Mouse (Mus musculus) spleen, postnatal 0 days (tissue): Measurements from ENCODE around the gene Sult1b1. TPM values are rescaled to one million over a fixed set of nuclear protein-coding genes. Genes with fewer than 3 reads are reported as not detected.

Source experiments
- polyA plus RNA-seq: library from polyadenylated mRNA; unstranded; fragments of >200 nt; fragmentation: Nextera tagmentation; extraction: Ambion mirVana; gene quantifications from 2 replicates; pipeline ENCODE4 v1.2.1, GENCODE M21; 2015

Sult1b1 gene
- polyA plus RNA-seq: not detected in 2 replicates

DNA sequence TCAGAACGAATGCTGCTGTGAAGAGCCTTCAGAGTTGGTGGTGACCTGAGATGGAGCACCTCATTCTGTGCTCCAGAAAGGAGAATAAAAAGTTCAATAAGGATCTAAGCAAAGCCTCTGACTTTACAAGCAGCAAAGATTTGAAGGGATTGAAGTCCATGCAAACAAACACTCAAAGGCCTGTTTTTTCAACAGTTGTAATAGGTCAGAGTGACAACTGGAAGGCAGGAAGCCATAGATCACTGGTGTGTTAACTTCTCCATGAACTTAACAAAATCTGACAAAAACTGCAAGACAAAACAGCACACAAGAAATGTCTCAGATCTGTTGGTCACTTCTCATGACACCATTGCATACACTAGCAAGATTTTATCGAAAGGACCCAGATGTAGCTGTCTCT, at the start of gene Sult1b1:
TSS of gene Sult1b1 (minus strand) at position 85 of the 400 bp plus-strand sequence.

DNA sequence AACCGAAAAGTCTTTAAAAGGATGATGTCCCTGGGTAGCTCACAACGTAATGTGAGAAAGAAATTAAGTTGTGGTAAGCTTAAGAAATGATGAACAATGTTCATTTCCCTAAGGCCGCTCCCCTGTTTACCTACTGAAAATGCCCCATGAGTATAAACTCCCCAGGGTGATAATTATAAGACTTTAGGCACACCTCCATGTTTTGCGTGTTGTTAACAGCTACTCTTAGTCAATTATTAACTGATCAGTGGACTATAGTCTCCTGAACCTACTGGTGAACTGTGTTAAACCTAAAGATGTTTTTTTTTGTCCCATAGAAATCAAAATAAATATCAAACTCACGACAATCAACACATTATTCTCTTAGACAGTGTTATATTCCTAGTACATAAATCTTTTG, 30.9 kb upstream of the Sult1b1 start, which contains the start of gene Sult1d1:
TSS of gene Sult1d1 (minus strand) at position 183 of the 400 bp plus-strand sequence.

DNA sequence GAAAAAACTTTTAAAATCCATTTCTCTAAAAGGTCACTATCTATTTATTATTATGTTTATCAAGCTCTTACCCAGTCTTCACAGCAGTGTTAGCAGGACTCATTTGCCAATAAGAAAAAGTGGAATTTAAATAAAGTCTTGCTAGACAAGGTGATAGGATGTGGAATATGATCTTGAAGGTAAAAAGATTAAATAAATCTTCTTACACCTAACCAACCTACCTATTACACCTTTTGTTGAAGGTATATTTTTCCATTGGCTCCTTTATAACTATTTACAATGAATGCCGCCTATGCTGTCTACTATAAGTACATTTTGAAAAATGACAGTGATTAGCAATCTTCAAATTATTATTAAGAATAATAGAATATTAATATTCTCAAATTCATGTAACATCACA, 47.2 kb downstream of the Sult1b1 start, which contains the start of gene Ugt2a1:
TSS of gene Ugt2a1 (minus strand) at position 101 of the 400 bp plus-strand sequence.

DNA sequence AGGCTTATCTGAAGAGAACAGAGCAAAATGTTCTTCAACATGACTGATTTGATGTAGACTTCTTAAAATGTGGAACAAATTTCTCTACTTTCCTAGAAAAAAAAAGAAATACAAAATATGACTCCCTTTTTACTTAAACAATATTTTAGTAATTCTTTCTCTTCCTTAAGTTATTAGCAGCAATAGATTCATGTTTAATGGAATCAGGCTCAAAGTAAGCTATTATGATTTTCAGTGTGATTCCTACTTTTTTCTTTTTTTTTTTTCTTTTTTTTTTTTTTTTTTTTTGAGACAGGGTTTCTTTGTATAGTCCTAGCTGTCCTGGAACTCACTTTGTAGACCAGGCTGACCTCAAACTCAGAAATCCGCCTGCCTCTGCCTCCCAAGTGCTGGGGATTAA, 51.3 kb downstream of the Sult1b1 start, which contains the start of gene Gm43638:
TSS of gene Gm43638 (minus strand) at position 101 of the 400 bp plus-strand sequence.

DNA sequence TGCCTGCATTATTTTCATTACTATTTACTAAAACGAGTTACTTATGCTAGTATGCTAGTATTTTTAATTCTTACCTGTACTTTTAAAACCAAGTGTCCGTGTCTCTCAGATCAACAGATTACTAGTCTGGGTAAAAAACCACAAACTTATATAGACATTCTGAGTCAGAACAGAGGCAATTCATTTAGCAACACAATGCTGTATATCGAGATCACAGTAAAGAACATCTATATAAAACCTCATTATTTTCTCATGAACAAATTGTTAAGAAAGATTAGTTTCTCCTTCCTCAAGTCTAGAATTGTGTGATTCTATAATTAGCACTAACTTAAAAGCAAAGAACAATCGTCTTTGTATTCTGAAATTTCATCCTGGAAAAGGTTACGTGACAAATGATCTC, 55.8 kb downstream of the Sult1b1 start, which contains the start of gene Ugt2a2:
TSS of gene Ugt2a2 (minus strand) at position 101 of the 400 bp plus-strand sequence.

Other genes starting within 250 kb of the Sult1b1 start
- gene Ugt2a3, start 201.0 kb downstream of the Sult1b1 start, polyA plus RNA-seq: not detected in 2 replicates
- gene Ugt2b38, start 114.0 kb downstream of the Sult1b1 start, polyA plus RNA-seq: not detected in 2 replicates
- not detected in 2 replicates for gene Ugt2a2, start 55.9 kb downstream of the Sult1b1 start, polyA plus RNA-seq
- gene Gm43638, start 51.4 kb downstream of the Sult1b1 start, polyA plus RNA-seq: not detected in 2 replicates
- not detected in 2 replicates for gene Ugt2a1, start 47.3 kb downstream of the Sult1b1 start, polyA plus RNA-seq
- not detected in 2 replicates for gene Sult1d1, start 30.8 kb upstream of the Sult1b1 start, polyA plus RNA-seq
- not detected in 2 replicates for gene Sult1e1, start 53.4 kb upstream of the Sult1b1 start, polyA plus RNA-seq
- not detected in 2 replicates for gene Csn1s1, start 128.0 kb upstream of the Sult1b1 start, polyA plus RNA-seq
- gene Csn2, start 161.4 kb upstream of the Sult1b1 start, polyA plus RNA-seq: 0.14 TPM in 1 of 2 replicates, not detected in the other
- gene Csn1s2a, start 236.4 kb upstream of the Sult1b1 start, polyA plus RNA-seq: not detected in 2 replicates